Mouse (Mus musculus): ENCODE measurements around the gene Dnajb7. TPM values are rescaled to one million over a fixed set of nuclear protein-coding genes. Genes with fewer than 3 reads are reported as not detected.

The Dnajb7 gene
- polyA plus RNA-seq (2017; shearing (Covaris generic)), result 1 to 10 TPM in 1 of 2 experiments, under 1 TPM in 1; 0.73 to 1.9 TPM

GRCm38 (mm10) chr15:81408199-81408598, at the start of gene Dnajb7:
Gene Dnajb7 (minus strand): TSS chr15:81408299.

DNA sequence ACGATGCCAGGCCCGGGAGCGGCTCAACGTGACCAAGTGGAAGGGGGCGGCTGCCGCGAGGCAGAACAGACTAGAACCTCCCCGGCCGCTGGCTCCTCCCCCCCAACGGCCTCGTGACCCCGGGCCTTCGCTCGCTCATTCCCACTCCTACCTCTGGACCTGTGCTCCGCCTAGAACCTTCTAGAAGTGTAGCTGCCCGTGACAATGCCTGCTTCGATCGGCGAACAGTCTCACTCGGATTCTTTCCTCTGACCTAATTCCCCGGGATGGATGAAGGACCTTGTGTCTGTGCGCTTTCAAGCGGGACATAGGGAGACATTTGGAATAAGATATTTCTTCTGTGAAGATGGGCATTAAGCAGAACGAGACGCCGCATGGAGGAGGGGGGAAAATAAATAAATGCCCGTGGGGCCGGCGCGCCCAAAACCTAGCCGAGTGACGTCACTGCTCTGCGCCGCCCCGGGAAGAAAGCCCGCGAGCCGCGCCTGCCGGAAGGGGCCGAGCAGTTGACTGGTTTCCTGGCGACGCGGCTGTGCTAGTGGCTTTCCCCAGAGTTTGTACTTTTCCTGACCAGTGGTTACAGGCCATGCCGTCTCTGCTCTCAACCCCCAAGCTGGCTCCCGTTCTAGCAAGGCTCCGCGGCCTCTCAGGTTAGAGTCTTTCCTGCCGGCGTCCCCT, 8.3 kb downstream of the Dnajb7 start, which contains the start of the genes St13 and Xpnpep3:
Gene St13 (minus strand): TSS at position 440 of the 678 bp plus-strand sequence.
Gene Xpnpep3 (plus strand): TSS at position 501 of the 678 bp plus-strand sequence.

DNA sequence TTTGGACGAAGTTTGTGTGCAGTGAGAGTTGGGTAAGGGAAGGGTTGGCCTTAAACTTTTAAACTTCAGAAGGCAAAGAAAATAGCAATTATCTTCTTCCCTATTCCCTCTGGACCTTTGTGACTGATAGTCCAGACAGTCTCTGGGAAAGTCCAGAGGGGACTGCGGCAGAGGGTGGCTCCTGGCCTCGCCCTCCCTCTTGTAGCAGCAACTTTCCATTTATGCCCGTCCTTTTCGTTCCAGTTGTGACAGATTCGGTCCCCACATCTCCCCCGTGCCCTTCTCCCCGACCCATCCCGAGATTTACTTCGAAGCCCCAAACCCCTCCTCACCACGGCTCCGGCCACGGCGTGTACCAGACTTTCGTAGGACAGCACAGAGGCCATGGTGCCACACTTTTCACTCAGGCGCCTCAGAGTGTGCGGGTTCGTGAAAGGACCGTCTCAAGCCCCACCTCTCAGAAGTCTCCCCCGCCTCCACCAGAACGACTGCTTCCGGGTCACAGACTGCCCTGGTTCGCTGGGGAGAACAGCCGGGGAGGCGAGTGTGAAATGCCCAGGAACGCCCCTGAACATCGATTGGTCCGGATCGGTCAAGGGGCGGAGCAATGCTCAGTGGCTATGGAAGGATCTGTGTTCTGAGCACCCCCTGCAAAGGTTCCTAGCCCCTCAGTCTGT, 47.6 kb downstream of the Dnajb7 start, which contains the start of gene Slc25a17:
Gene Slc25a17 (minus strand): TSS at position 468 of the 677 bp plus-strand sequence.

Other genes starting within 250 kb of the Dnajb7 start
- 10 to 100 TPM; 73.0 to 81.7 TPM for gene Mrtfa, start 217.5 kb downstream of the Dnajb7 start, polyA plus RNA-seq (2017; shearing (Covaris generic))
- gene Mchr1, start 172.8 kb downstream of the Dnajb7 start, polyA plus RNA-seq (2017; shearing (Covaris generic)), result under 1 TPM in 1 of 2 experiments, not detected in 1; 0.07 TPM
- gene Slc25a17, start 47.5 kb downstream of the Dnajb7 start, polyA plus RNA-seq (2017; shearing (Covaris generic)), result 10 to 100 TPM; 45.6 to 70.3 TPM
- gene St13, start 8.2 kb downstream of the Dnajb7 start, polyA plus RNA-seq (2017; shearing (Covaris generic)), result 100 to 1,000 TPM in 1 of 2 experiments, 10 to 100 TPM in 1; 92.2 to 103 TPM
- 1 to 10 TPM; 4.9 to 8.4 TPM for gene Xpnpep3, start 8.2 kb downstream of the Dnajb7 start, polyA plus RNA-seq (2017; shearing (Covaris generic))
- 100 to 1,000 TPM; 346 to 377 TPM for gene Rbx1, start 58.0 kb upstream of the Dnajb7 start, polyA plus RNA-seq (2017; shearing (Covaris generic))
- gene Ep300, start 177.1 kb upstream of the Dnajb7 start, polyA plus RNA-seq (2017; shearing (Covaris generic)), result 10 to 100 TPM; 26.0 to 46.0 TPM

Data from activated CD4-positive, CD25-positive, alpha-beta regulatory T cell (primary cell).